In genomic region chr11:108922511-108923187, GRCm38 (mm10) we compare ENCODE assay signal across 8 mouse cellular contexts. TPM values are rescaled to one million over a fixed set of nuclear protein-coding genes. Genes with fewer than 3 reads are reported as not detected.
DNase-seq lines count a peak whose midpoint lies in the region; ATAC-seq and TF ChIP-seq lines count a peak whose summit lies in the region.

No protein-coding gene starts in this region.

- H3K4me3 ChIP-seq in left cerebral cortex, adult 2 months, result peak overlapping the region; percentile 81
- H3K4me3 ChIP-seq in embryonic facial prominence, embryonic 11.5 days (ENCODE audit: low read depth, low read length), result peak overlapping the region; percentile 91
- H3K4me3 ChIP-seq in intestine, embryonic 16.5 days (ENCODE audit: low read length), result peak overlapping the region; percentile 91
- H3K4me3 ChIP-seq in neural tube, embryonic 13.5 days, result peak overlapping the region; percentile 92

- no peak for ATAC-seq in embryonic facial prominence, embryonic 11.5 days (replicated peaks; ENCODE audit: insufficient number of reproducible peaks, low FRiP score, low TSS enrichment, low read depth)
- ATAC-seq in intestine, embryonic 16.5 days, result no peak
- no peak for ATAC-seq in neural tube, embryonic 13.5 days (ENCODE audit: low read depth)
- no peak for ATAC-seq in cerebellum, adult (ENCODE audit: insufficient number of reproducible peaks, low FRiP score, low TSS enrichment)

- under 1% methylated on average over 29 of the region's 32 CpGs for WGBS in embryonic facial prominence, embryonic 11.5 days
- under 1% methylated on average over 31 of the region's 32 CpGs for WGBS in intestine, embryonic 16.5 days
- WGBS in neural tube, embryonic 13.5 days, result under 1% methylated on average over 32 of the region's 32 CpGs

- H3K9ac ChIP-seq in embryonic facial prominence, embryonic 11.5 days (replicated peaks; ENCODE audit: low read length), result peak overlapping the region; percentile 92
- H3K9ac ChIP-seq in intestine, embryonic 16.5 days (ENCODE audit: low read depth, low read length), result peak overlapping the region; percentile 92
- H3K9ac ChIP-seq in neural tube, embryonic 13.5 days, result peak overlapping the region; percentile 93

- H3K9me3 ChIP-seq in embryonic facial prominence, embryonic 11.5 days (replicated peaks; ENCODE audit: control insufficient read depth, low read length), result no peaks in the 10 kb centered on the region
- no peaks in the 10 kb centered on the region for H3K9me3 ChIP-seq in intestine, embryonic 16.5 days (ENCODE audit: control insufficient read depth, low read length)
- no peaks in the 10 kb centered on the region for H3K9me3 ChIP-seq in neural tube, embryonic 13.5 days

- intact Hi-C loops in left cerebral cortex, adult 2 months (cut with DNase I), result loop anchor here (1.0 to 5.0 kb wide), 3 partner anchors 165 to 440 kb away; partner anchors contain the start of gene Gna13
- intact Hi-C loops in left cerebral cortex, postnatal 36 days (cut with DNase I), result loop anchor here (2.0 kb wide), 1 partner anchor 472 kb away; no protein-coding TSS in a partner anchor

- peak overlapping the region; percentile 98 for H3K27ac ChIP-seq in left cerebral cortex, adult 2 months
- peak overlapping the region; percentile 100 for H3K27ac ChIP-seq in embryonic facial prominence, embryonic 11.5 days (replicated peaks; ENCODE audit: low read depth, low read length)
- H3K27ac ChIP-seq in intestine, embryonic 16.5 days (ENCODE audit: low read length), result no peak overlapping the region
- peak overlapping the region; percentile 99 for H3K27ac ChIP-seq in neural tube, embryonic 13.5 days (replicated peaks)

- no peak for TF ChIP-seq CTCF in left cerebral cortex, adult 2 months (IDR thresholded peaks at IDR 0.05)

- H3K4me1 ChIP-seq in embryonic facial prominence, embryonic 11.5 days (ENCODE audit: control insufficient read depth, insufficient read depth, low read length), result peaks cover 21% of the 10 kb centered on the region
- H3K4me1 ChIP-seq in intestine, embryonic 16.5 days (ENCODE audit: control insufficient read depth, insufficient read depth, low read length), result peaks cover 41% of the 10 kb centered on the region
- H3K4me1 ChIP-seq in neural tube, embryonic 13.5 days (replicated peaks), result peaks cover 69% of the 10 kb centered on the region

- H3K27me3 ChIP-seq in embryonic facial prominence, embryonic 11.5 days (ENCODE audit: control insufficient read depth, insufficient read depth, low read length), result no peaks in the 10 kb centered on the region
- peaks cover 4% of the 10 kb centered on the region; the same call in 1 of the 2 replicates for H3K27me3 ChIP-seq in intestine, embryonic 16.5 days (replicated peaks; ENCODE audit: control insufficient read depth, insufficient read depth, low read length)
- no peaks in the 10 kb centered on the region for H3K27me3 ChIP-seq in neural tube, embryonic 13.5 days

- DNase-seq in left cerebral cortex, adult 2 months (ENCODE audit: extremely low spot score in 1 of 2, low spot score in 2 of 2), result no peak
- no peak for DNase-seq in left cerebral cortex, postnatal 36 days (ENCODE audit: low spot score in 2 of 2)
- peak; percentile 92 for DNase-seq in embryonic facial prominence, embryonic 11.5 days (ENCODE audit: low spot score)
- no peak for DNase-seq in left cerebral cortex, adult 8-10 months (ENCODE audit: low spot score in 2 of 2)
- DNase-seq in spleen, postnatal 36 days (ENCODE audit: low spot score in 2 of 2), result no peak

- H3K36me3 ChIP-seq in embryonic facial prominence, embryonic 11.5 days (replicated peaks; ENCODE audit: control insufficient read depth, insufficient read depth, low read depth, low read length), result no peaks in the 10 kb centered on the region; the same call in 1 of the 2 replicates
- H3K36me3 ChIP-seq in intestine, embryonic 16.5 days (ENCODE audit: control insufficient read depth, insufficient read depth, low read length), result no peaks in the 10 kb centered on the region
- H3K36me3 ChIP-seq in neural tube, embryonic 13.5 days, result no peaks in the 10 kb centered on the region

- H3K4me2 ChIP-seq in embryonic facial prominence, embryonic 11.5 days (ENCODE audit: low read depth, low read length), result peak overlapping the region; percentile 85
- peak overlapping the region; percentile 95 for H3K4me2 ChIP-seq in intestine, embryonic 16.5 days (ENCODE audit: low read depth, low read length)
- peak overlapping the region; percentile 91 for H3K4me2 ChIP-seq in neural tube, embryonic 13.5 days

RNA-seq across cellular contexts. Expression of gene Axin2, which starts 2.5 kb away (rescaled TPM):
- 10 to 100 TPM; 34.0 to 38.7 TPM for total RNA-seq in left cerebral cortex, adult 2 months (2021)
- 10 to 100 TPM; 33.3 to 34.9 TPM for total RNA-seq in left cerebral cortex, postnatal 36 days (2021)
- polyA plus RNA-seq in embryonic facial prominence, embryonic 11.5 days (2014; fragmentation: Nextera tagmentation; extraction: Ambion mirVana), result 15.3 and 15.9 TPM in 2 replicates
- polyA plus RNA-seq in intestine, embryonic 16.5 days (2015; fragmentation: Nextera tagmentation; extraction: Ambion mirVana), result 2.8 and 3.2 TPM in 2 replicates
- polyA plus RNA-seq in neural tube, embryonic 13.5 days (2015; fragmentation: Nextera tagmentation; extraction: Ambion mirVana), result 8.8 and 10.6 TPM in 2 replicates
- total RNA-seq in left cerebral cortex, adult 8-10 months (2022), result 10 to 100 TPM; 36.3 to 40.8 (median 38.0) TPM
